Mouse (Mus musculus): ENCODE measurements around the gene Palm2.

Gene Palm2

DNA sequence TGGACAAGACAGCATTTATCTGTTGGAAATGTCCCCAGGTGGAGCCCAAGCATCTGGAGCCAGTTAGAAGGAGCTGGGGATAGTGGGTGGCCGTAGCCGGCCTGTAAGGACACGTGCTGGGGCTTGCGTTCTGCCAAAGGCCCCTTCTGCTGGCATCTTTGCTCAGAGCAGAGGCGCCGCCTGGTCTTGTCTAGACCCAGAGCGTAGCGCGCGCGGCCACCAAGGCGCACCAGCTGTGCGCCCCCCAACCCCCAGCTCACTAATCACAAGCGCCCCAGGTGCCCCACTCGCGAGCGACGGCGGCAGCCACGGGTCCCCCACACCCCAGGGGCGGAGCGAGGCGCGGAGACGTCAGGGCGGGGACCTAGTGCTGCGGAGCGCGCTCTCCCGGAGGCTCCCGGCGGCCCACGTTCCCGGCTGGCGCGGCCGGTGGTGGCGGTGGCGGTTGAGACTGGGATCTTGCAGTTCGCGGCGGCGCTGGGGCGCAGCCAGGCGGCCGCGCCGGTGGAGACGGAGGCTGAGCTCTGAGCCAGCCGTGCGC, 133.7 kb downstream of the Palm2 start, which contains the start of gene Pakap:
Gene Pakap (plus strand): TSS at position 514 of the 541 bp plus-strand sequence.
- DNase-seq (ENCODE audit: extremely low read depth, low read depth, low spot score) = no peak

GRCm38 (mm10) chr4:57568268-57569068, 134.4 kb downstream of the Palm2 start:
- no peak for DNase-seq (ENCODE audit: extremely low read depth, low read depth, low spot score)

DNA sequence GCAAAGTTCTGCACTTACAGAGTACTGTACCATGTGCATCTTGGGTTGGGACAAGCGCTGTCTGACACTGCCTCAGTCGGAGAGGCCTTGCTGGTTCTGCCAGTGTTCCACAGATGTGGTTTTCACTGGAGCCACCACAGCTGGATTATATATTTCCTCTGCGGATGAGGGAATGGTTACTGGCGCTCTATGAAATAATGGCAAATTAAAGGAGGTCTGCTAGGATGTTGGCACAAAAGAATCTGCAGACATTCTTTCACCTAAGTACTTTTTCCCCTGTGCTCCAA, 135.0 kb downstream of the Palm2 start:
- DNase-seq (ENCODE audit: extremely low read depth, low read depth, low spot score) = no peak

DNA sequence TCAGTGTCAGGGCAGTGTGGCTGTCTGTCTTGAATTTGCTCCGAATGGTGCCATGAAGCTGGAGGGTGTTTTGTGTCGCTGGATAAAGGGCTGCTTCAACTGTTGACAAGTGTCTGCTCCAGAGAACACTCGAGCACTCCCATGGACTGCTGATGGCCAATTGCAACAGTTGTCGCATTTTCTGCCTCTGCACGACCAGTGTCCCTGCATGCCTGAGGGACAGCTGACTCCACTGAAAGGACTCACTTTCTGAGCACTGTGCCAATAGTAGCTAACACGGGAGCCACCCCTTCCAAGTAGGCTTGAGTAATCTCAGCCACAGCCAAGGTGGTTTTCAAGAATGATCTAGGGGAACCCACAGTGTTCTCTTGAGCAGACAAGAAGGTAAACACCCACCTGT, 135.7 kb downstream of the Palm2 start:
- no peak for DNase-seq (ENCODE audit: extremely low read depth, low read depth, low spot score)

GRCm38 (mm10) chr4:57570229-57570628, 136.2 kb downstream of the Palm2 start:
- no peak for DNase-seq (ENCODE audit: extremely low read depth, low read depth, low spot score)

DNA sequence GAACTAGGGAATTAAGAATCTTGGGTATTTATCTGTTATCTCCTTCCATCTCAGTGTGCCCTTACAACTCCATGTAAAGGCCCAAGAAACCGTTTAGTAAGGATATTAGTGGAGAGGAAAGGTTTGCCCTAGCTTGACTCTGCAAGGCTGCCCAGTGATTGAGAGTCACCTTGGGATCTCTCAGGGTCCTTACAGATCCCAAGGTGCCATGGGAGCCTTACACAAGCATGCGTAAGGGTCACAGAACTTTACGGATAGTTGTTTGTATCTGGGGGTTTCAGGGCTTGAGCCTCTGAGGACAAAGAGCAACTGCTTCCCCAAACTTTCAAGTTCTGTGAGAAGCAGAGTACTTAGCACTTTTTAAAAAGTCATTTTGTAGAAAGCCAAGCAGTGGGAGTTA, 140.1 kb downstream of the Palm2 start:
- DNase-seq (ENCODE audit: extremely low read depth, low read depth, low spot score) = no peak

DNA sequence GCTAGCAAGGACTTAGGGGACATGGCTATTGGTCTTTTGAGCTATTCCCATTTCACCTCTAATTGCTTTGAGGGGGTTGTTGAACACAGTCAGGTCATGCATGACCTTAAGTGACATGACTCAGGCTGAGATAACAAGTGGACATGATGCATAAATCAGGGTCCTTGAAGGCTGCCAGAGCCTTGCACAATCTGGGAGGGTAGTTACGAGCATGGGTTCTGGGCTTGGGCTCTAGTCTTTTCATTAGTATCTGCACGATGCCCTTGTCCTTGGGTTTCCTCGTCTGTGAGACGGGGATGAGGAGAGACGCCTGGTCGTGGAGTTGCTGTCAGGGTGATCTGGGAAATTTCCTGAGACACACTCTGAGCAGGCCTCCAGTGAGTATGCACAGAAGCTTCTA, 140.6 kb downstream of the Palm2 start:
- no peak for DNase-seq (ENCODE audit: extremely low read depth, low read depth, low spot score)

GRCm38 (mm10) chr4:57575686-57576085, 141.6 kb downstream of the Palm2 start:
- no peak for DNase-seq (ENCODE audit: extremely low read depth, low read depth, low spot score)

DNA sequence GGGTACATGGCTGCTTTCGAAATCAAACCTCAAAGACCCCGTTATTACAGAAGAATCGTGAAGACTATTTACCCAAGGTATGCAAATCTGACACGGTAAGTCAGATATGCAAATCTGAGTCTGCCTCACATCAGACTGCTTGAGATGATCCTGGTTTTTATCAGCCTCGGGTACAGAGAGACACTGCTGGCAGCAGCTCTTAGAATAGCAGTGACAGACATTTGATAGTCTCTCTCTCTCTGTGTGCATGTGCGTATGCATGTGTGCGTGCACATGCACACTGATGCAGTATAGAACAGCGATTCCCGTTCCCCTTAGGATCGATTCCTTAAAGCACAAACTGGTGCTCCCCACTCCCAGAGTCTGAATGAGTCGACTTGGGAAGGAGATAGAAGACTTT, 142.0 kb downstream of the Palm2 start:
- no peak for DNase-seq (ENCODE audit: extremely low read depth, low read depth, low spot score)

DNA sequence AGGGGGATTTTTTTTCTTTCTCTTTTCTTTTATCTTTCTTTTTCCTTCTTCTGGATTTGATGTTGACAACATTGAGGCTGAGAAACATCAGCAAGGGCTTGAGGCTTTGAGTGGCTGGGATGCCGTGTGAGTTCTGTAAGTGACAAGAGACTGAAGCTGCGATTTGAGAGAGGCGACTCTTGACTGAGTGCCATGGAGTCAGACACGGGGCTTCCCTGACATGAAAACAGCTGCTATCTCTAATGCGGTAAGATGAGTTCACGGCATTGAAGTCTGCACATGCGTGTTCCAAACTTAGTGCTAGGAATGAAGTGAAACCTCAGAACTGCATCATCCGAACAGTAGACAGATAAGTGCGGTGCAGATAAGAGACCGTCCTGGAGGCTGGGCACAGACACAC, 145.6 kb downstream of the Palm2 start:
- DNase-seq (ENCODE audit: extremely low read depth, low read depth, low spot score) = no peak

- no peak for DNase-seq (ENCODE audit: extremely low read depth, low read depth, low spot score)
Observed at GRCm38 (mm10) chr4:57585281-57585800, 151.3 kb downstream of the Palm2 start.

GRCm38 (mm10) chr4:57586933-57587658, 153.0 kb downstream of the Palm2 start:
- DNase-seq (ENCODE audit: extremely low read depth, low read depth, low spot score) = no peak

DNA sequence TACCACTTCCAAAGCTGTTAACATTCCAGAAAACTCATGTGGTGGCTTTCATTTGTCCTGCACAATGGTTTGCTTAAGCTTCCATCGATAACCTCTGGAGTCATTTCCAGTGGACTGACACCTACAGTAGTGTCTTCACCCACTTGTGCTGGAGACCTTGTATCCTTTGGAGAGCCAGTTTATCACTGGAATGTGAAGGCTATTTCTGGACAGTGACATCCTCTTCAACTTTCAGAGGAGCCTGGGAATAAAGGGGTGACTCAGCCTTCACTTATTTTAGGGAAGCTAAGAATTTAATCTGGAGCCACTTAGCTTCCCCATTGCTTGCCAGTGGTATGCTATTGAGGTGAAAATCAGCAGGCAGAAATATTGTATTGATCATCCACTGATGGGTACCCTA, 154.3 kb downstream of the Palm2 start:
- no peak for DNase-seq (ENCODE audit: extremely low read depth, low read depth, low spot score)

- no peak for DNase-seq (ENCODE audit: extremely low read depth, low read depth, low spot score)
Observed at GRCm38 (mm10) chr4:57592751-57593150, 158.7 kb downstream of the Palm2 start.

GRCm38 (mm10) chr4:57599946-57600345, 165.9 kb downstream of the Palm2 start:
- DNase-seq (ENCODE audit: extremely low read depth, low read depth, low spot score) = no peak

- no peak for DNase-seq (ENCODE audit: extremely low read depth, low read depth, low spot score)
Observed at GRCm38 (mm10) chr4:57600685-57601457, 166.8 kb downstream of the Palm2 start.

GRCm38 (mm10) chr4:57601458-57601835, 167.4 kb downstream of the Palm2 start:
- DNase-seq (ENCODE audit: extremely low read depth, low read depth, low spot score) = no peak

- DNase-seq (ENCODE audit: extremely low read depth, low read depth, low spot score) = no peak
Observed at GRCm38 (mm10) chr4:57601903-57602617, 168.0 kb downstream of the Palm2 start.

- DNase-seq (ENCODE audit: extremely low read depth, low read depth, low spot score) = no peak
Observed at GRCm38 (mm10) chr4:57606258-57606657, 172.2 kb downstream of the Palm2 start.

GRCm38 (mm10) chr4:57607247-57607942, 173.3 kb downstream of the Palm2 start:
- no peak for DNase-seq (ENCODE audit: extremely low read depth, low read depth, low spot score)

All from fat pad, adult 2 months (tissue).